Mouse (Mus musculus) liver, adult 2 months (tissue): Measurements from ENCODE around the gene Ankrd40.

ENCODE experiments used
- CTCF ChIP-seq: fragments of 200-500 bp; IDR thresholded peaks from 2 replicates; pipeline ENCODE4 v1.5.1; 2011; ENCODE audit warnings: low read depth, low read length, control low read depth
- POLR2A ChIP-seq: fragments of 200-500 bp; IDR thresholded peaks from 2 replicates; pipeline ENCODE4 v1.6.1; 2011; ENCODE audit warnings: low read length, control low read depth; ENCODE audit not compliant: insufficient read depth; ENCODE audit errors: extremely low read depth

DNA sequence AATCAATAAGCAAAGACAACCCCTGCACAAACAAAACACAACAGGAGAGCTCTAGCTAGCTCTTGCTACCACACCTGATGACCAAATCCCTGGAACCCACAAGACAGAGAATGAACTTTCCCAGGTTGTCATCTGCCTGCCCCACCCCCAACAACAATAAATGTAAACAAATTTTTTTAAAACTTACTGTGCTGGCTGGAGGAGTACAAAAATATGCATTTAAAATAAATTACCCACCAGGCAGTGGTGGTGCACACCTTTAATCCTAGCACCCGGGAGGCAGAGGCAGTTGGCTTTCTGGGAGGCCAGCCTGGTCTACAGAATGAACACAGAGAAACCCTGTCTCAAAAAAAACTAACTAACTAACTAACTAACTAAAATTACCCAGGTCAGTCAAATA is 10.8 kb upstream of the Ankrd40 start:
- TF ChIP-seq CTCF: no peak
- no peak for TF ChIP-seq POLR2A
